Mouse (Mus musculus): ENCODE measurements around the gene Vpreb3. TPM values are rescaled to one million over a fixed set of nuclear protein-coding genes. Genes with fewer than 3 reads are reported as not detected.

Gene Vpreb3
- not detected for total RNA-seq (2022)

DNA sequence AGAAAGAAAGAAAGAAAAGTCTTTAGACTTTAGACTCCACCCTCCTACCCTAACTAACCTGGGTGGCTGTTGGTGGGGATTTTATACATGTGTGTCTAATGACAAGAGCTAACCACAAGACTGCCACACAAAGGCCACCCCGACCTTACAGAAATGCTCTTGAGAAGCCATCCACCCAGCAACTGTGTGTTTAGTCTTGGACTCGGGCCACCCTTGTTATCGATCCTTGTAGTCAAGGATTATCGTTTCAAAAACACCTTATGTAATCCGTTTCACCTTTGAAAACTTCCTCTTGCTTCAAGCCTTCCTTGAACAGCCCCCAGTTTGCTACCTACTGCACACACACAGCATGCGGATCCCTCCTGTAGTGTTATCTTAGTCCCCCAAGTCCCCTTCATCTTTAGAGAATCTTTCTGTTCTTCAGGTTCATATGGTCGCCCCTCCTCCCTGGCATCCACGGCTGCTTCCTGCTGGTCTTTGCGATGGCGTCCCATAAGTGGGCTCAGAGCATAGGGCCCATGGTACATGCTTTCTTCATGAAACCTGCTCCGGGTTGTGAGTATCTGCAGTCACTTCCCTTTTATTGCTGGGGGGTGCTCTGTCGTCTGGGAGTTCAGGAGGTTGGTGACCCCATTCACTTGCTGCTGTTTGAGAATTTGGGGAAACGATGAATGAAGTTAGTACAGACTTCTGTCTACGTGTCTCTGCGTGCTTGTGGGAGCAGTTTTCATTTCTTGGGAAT is at the start of gene Vpreb3:
TSS of gene Vpreb3 (plus strand) at position 322 of the 742 bp plus-strand sequence.
- no peak for DNase-seq (ENCODE audit: low spot score in 2 of 2)

GRCm38 (mm10) chr10:75893089-75893750 is 49.6 kb upstream of the Vpreb3 start, which contains the start of gene Derl3:
Derl3 (plus strand) TSS chr10:75893413.
- peak; percentile 83 to 86 for DNase-seq (ENCODE audit: low spot score in 2 of 2)

DNA sequence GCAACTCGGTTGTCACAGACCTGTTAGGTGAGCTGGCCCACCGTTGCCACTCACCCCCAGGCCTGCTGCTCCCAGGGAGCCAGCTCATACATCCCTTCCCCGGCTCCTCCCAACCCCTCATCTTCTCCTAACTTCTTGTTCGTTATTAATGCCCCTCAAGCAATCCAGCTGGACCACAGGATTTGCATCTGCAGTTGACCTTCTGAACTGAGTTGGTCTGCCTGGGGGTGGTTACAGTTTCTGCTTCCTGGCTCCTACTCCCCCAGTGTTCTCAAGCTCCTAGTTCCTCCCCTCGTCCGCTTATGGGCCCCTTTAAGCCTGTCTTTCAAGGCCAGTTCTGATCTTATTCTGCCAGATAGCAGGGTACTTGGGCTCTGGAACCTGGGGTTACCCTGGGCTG is 48.3 kb upstream of the Vpreb3 start:
- no peak for DNase-seq (ENCODE audit: low spot score in 2 of 2)

GRCm38 (mm10) chr10:75895730-75896129 is 47.1 kb upstream of the Vpreb3 start:
- no peak for DNase-seq (ENCODE audit: low spot score in 2 of 2)

DNA sequence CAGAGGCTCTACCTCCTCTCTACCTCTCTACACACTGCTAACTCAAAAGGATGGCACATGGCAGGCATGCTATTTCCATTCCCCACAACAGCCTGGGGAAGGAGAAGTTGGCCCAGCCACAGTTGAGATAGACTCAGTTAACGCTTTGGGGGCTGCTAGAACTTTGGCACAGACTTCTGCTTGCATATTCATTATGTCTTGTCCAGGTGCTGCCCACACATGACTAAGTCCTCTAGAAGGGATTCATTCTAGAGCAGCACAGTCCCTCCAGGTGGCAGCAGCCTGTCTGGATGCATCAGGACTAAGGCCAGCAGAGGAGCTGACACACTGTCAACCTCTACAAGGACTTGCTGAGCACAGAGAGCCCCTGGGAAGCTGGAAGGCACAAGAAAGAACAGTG is 46.6 kb upstream of the Vpreb3 start:
- no peak for DNase-seq (ENCODE audit: low spot score in 2 of 2)

- DNase-seq (ENCODE audit: low spot score in 2 of 2), result peak; percentile 74 to 75
These were observed 45.5 kb upstream of the Vpreb3 start for GRCm38 (mm10) chr10:75897373-75897772.

DNA sequence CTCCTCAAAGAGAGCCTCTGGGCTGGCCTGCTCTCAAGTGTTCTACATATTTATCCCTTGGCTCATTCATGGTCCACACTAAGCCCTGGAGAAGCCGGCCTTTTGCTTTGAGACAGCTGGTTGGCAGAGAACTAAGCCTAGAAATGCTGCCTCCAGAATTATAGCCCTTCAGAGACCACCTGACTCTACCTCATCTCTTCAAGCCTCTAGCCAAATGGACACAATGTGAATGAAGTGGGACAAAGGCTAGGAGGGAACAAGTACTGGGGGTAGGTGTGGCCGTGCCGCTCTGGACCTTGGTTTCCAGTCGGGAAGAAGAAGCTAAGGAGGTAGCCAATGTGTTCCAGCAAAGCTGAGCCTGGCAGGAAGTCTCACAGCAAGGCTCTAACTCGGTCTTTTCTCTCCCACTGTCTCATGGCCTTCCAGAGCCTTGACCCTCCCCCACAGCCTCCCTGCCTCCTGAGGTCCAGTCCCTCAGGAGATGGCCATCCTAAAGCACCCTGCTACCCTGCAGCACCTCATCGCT is 44.8 kb upstream of the Vpreb3 start:
- no peak for DNase-seq (ENCODE audit: low spot score in 2 of 2)

GRCm38 (mm10) chr10:75898846-75899245 is 44.0 kb upstream of the Vpreb3 start:
- peak; percentile 77 to 85 for DNase-seq (ENCODE audit: low spot score in 2 of 2)

GRCm38 (mm10) chr10:75904391-75904790 is 38.5 kb upstream of the Vpreb3 start:
- no peak for DNase-seq (ENCODE audit: low spot score in 2 of 2)

DNA sequence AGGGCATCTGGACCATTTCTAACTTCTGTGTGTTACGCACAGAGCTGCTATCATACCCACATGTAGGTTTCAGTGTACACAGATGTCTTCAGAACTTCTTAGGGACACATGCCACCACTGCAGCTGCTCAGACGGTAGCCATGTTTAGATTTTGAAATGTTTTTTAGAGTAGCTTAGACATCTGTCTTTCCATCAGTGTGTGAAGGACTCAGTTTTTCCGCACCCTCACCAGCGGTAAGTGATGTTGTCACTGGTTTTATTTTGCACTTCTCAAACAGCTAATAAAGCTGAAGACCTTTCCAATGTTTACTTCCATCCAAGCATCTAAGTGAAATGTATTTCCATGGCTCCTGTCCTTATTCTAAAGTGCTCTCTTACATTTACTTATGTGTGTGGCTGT is 36.0 kb upstream of the Vpreb3 start:
- no peak for DNase-seq (ENCODE audit: low spot score in 2 of 2)

DNA sequence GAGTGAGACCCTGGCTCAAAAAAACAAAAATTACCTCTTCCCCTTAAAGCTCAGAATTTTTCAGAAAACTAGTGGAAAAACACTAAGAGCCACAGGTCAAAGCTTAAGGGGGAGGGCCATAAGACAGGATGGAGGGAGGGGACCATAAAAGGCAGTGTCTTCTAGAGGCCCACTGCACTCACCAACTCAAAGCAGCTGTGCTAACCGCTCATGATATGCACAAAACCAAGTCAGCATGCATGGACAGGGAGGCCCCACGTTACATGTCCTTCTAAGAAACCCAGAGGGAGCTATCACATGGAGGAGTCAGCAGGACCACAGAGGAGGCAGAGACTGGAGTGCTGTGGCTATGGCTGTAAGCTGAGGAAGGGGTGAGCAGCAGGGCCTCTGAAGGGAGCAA is 32.2 kb upstream of the Vpreb3 start:
- DNase-seq (ENCODE audit: low spot score in 2 of 2), result no peak

DNA sequence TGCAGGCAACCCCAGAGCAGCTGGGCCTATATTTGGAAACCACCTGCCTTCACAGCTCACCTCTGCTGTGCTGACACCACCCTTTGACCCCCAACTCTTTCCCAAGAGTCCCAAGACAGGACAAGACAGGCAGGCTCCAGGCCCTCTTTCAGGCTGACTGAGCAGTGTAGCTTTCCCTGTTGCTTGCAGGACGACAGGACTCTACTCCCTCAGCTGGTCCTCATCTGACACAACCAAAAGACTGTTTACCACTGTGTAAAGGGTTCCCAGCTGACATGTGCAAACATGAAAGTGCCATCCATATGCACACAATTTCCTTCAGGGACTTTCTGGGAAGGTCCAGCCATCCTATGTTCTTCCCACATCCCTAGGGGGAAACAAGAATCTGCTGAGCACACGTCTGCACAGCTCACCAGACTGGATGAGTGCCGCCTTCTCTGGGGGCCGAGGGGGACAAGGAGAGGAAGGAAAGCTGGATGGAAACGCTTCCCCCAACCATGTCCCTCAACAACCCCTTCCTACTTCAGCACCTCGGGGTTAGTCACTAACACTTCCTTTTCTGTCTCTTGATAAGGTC is 29.8 kb upstream of the Vpreb3 start:
- no peak for DNase-seq (ENCODE audit: low spot score in 2 of 2)

GRCm38 (mm10) chr10:75915557-75915956 is 27.3 kb upstream of the Vpreb3 start:
- no peak for DNase-seq (ENCODE audit: low spot score in 2 of 2)

- DNase-seq (ENCODE audit: low spot score in 2 of 2), result no peak
These were observed 26.0 kb upstream of the Vpreb3 start for GRCm38 (mm10) chr10:75916840-75917239.

DNA sequence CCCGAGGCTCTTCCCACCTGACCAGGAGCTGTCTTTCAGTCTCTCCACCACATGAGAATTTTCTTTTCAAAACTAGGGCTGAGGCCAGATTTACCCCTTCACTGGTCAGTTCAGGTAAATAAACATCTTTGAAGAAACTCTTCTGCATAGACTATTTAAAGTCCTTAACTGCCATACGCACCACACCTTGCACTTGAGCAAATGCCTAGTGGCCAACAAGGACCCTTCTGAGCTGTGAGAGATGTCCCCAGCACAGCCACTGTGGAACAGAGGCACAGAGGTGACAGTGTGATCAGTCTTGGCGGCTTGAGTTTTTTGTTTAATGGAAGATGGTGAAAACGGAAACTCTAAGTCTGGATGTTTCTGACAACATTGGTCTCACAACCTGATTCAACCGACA is 23.8 kb upstream of the Vpreb3 start:
- DNase-seq (ENCODE audit: low spot score in 2 of 2), result no peak

- peak; percentile 91 to 94 for DNase-seq (ENCODE audit: low spot score in 2 of 2)
These were observed 21.7 kb upstream of the Vpreb3 start, which contains the start of gene Smarcb1 for GRCm38 (mm10) chr10:75921026-75921725. Smarcb1 (minus strand) TSS chr10:75921617.

- no peak for DNase-seq (ENCODE audit: low spot score in 2 of 2)
These were observed 20.9 kb upstream of the Vpreb3 start for GRCm38 (mm10) chr10:75921726-75922560.

- no peak for DNase-seq (ENCODE audit: low spot score in 2 of 2)
These were observed 18.5 kb upstream of the Vpreb3 start for GRCm38 (mm10) chr10:75924324-75924723.

GRCm38 (mm10) chr10:75926396-75926795 is 16.5 kb upstream of the Vpreb3 start:
- DNase-seq (ENCODE audit: low spot score in 2 of 2), result no peak

GRCm38 (mm10) chr10:75930304-75930703 is 12.6 kb upstream of the Vpreb3 start:
- DNase-seq (ENCODE audit: low spot score in 2 of 2), result no peak

GRCm38 (mm10) chr10:75931311-75931710 is 11.5 kb upstream of the Vpreb3 start:
- DNase-seq (ENCODE audit: low spot score in 2 of 2), result no peak

All from gastrocnemius, adult 8-10 months (tissue).